10 mouse cellular contexts compared by ENCODE assay signal in the genomic region with DNA sequence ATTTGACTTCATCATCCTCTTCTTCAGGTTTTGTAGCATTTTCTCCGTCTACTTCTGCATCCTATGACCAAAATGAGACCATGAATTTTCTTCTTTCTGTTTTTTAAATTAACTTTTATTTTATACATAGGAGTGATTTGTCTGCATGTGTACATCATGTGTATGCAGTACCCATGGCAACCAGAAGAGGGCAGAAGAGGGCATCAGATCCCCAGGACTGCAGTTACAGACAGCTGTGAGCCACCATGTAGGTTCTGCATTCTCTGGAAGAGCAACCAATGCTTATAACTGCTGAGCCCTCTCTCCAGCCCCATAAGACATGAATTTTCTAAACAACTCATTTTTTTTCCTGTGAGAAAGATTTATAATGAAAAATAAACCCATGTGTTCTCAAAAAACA. TPM values are rescaled to one million over a fixed set of nuclear protein-coding genes. Genes with fewer than 3 reads are reported as not detected.
DNase-seq lines count a peak whose midpoint lies in the region; ATAC-seq and TF ChIP-seq lines count a peak whose summit lies in the region.
"Had no signal": no experiment of that assay in that cellular context is flagged by ENCODE, and none has a peak within 500 bp of the region (broad histone marks: within the 10 kb centered on the region; RNA-seq: fewer than 3 reads in every experiment).

No protein-coding gene starts in this region.

- H3K36me3 ChIP-seq in kidney, postnatal 0 days (ENCODE audit: insufficient read depth, low read length): no peaks in the 10 kb centered on the region
- H3K36me3 ChIP-seq in kidney, embryonic 16.5 days (ENCODE audit: insufficient read depth, low read length): no peaks in the 10 kb centered on the region
- no peaks in the 10 kb centered on the region for H3K36me3 ChIP-seq in lung, postnatal 0 days (ENCODE audit: insufficient read depth, low read length)
- H3K36me3 ChIP-seq: heart, embryonic 13.5 days had no signal

- ATAC-seq in kidney, postnatal 0 days (replicated peaks; ENCODE audit: low FRiP score, low read depth): no peak
- no peak for ATAC-seq in kidney, embryonic 16.5 days (ENCODE audit: low FRiP score, low TSS enrichment)
- ATAC-seq in lung, postnatal 0 days: no peak

- H3K4me3 ChIP-seq in kidney, postnatal 0 days (replicated peaks; ENCODE audit: low read depth, low read length): no peak overlapping the region
- no peak overlapping the region for H3K4me3 ChIP-seq in kidney, embryonic 16.5 days (ENCODE audit: low read length)
- H3K4me3 ChIP-seq in lung, postnatal 0 days (ENCODE audit: low read depth, low read length): no peak overlapping the region
- H3K4me3 ChIP-seq: heart, embryonic 13.5 days had no signal

- TF ChIP-seq EP300 in lung, postnatal 0 days (IDR thresholded peaks at IDR 0.05): no peak

- no peak overlapping the region for H3K4me2 ChIP-seq in kidney, postnatal 0 days (ENCODE audit: low read length)
- H3K4me2 ChIP-seq in kidney, embryonic 16.5 days (replicated peaks; ENCODE audit: low read depth, low read length): no peak overlapping the region
- no peak overlapping the region for H3K4me2 ChIP-seq in lung, postnatal 0 days (replicated peaks; ENCODE audit: low read depth, low read length)
- H3K4me2 ChIP-seq: heart, embryonic 13.5 days had no signal

- no peaks in the 10 kb centered on the region for H3K4me1 ChIP-seq in kidney, postnatal 0 days (replicated peaks; ENCODE audit: insufficient read depth, low read length)
- no peaks in the 10 kb centered on the region for H3K4me1 ChIP-seq in kidney, embryonic 16.5 days (ENCODE audit: insufficient read depth, low read length)
- H3K4me1 ChIP-seq in lung, postnatal 0 days (ENCODE audit: insufficient read depth, low read depth, low read length): no peaks in the 10 kb centered on the region
- H3K4me1 ChIP-seq: heart, embryonic 13.5 days had no signal

- peak; percentile 75 for TF ChIP-seq CTCF in kidney, postnatal 0 days (IDR thresholded peaks at IDR 0.05; ENCODE audit: low read depth)
- TF ChIP-seq CTCF in lung, postnatal 0 days (IDR thresholded peaks at IDR 0.05): peak; percentile 69

- H3K27ac ChIP-seq in kidney, postnatal 0 days: no peak overlapping the region
- no peak overlapping the region for H3K27ac ChIP-seq in kidney, embryonic 16.5 days (ENCODE audit: low read length)
- no peak overlapping the region for H3K27ac ChIP-seq in lung, postnatal 0 days (ENCODE audit: low read length)
- H3K27ac ChIP-seq: heart, embryonic 13.5 days; macrophage had no signal

- DNase-seq in adrenal gland, adult 2 months: peak; percentile 16
- no peak for DNase-seq in adrenal gland, adult 8-10 months
- DNase-seq in kidney, postnatal 0 days (ENCODE audit: low spot score): peak; percentile 33
- peak; percentile 83 for DNase-seq in ES-CJ7 (ENCODE audit: low read depth, low spot score)
- DNase-seq in embryo, embryonic 11 days: peak; percentile 36
- peak; percentile 7 for DNase-seq in lung, postnatal 0 days (ENCODE audit: low spot score)
- DNase-seq in testis, postnatal 14 days (ENCODE audit: low spot score): peak; percentile 56

- H3K9me3 ChIP-seq in kidney, postnatal 0 days (replicated peaks; ENCODE audit: low read length): no peaks in the 10 kb centered on the region
- no peaks in the 10 kb centered on the region for H3K9me3 ChIP-seq in kidney, embryonic 16.5 days (ENCODE audit: low read length)
- no peaks in the 10 kb centered on the region for H3K9me3 ChIP-seq in lung, postnatal 0 days (ENCODE audit: low read length)
- H3K9me3 ChIP-seq: heart, embryonic 13.5 days had no signal

- H3K27me3 ChIP-seq in kidney, postnatal 0 days (ENCODE audit: insufficient read depth, low read length): no peaks in the 10 kb centered on the region
- H3K27me3 ChIP-seq in kidney, embryonic 16.5 days (ENCODE audit: insufficient read depth, low read length): no peaks in the 10 kb centered on the region
- no peaks in the 10 kb centered on the region for H3K27me3 ChIP-seq in lung, postnatal 0 days (replicated peaks; ENCODE audit: insufficient read depth, low read length)
- H3K27me3 ChIP-seq: heart, embryonic 13.5 days had no signal

- no peak overlapping the region for H3K9ac ChIP-seq in kidney, postnatal 0 days (ENCODE audit: low read depth, low read length)
- no peak overlapping the region for H3K9ac ChIP-seq in kidney, embryonic 16.5 days (replicated peaks; ENCODE audit: low read length)
- no peak overlapping the region for H3K9ac ChIP-seq in lung, postnatal 0 days (replicated peaks; ENCODE audit: low read depth)
- H3K9ac ChIP-seq: heart, embryonic 13.5 days had no signal

- WGBS in kidney, postnatal 0 days: 58% methylated on average over 1 of the region's 1 CpGs
- 53% methylated on average over 1 of the region's 1 CpGs for WGBS in kidney, embryonic 16.5 days
- 53% methylated on average over 1 of the region's 1 CpGs for WGBS in lung, postnatal 0 days

RNA-seq across cellular contexts. Expression of gene Psmc2, which starts 28.9 kb away (rescaled TPM):
- 100 to 1,000 TPM; 136 to 146 TPM for total RNA-seq in adrenal gland, adult 2 months (2021)
- polyA plus RNA-seq in adrenal gland, adult 2 months (2012; rRNA removed): 7.7 and 8.2 TPM in 2 replicates
- 100 to 1,000 TPM; 127 to 153 (median 141) TPM for total RNA-seq in adrenal gland, adult 8-10 months (2022)
- polyA plus RNA-seq in kidney, postnatal 0 days (2015; fragmentation: Nextera tagmentation; extraction: Ambion mirVana): 157 and 171 TPM in 2 replicates
- polyA plus RNA-seq in kidney, embryonic 16.5 days (2015; fragmentation: Nextera tagmentation; extraction: Ambion mirVana): 180 and 195 TPM in 2 replicates
- polyA plus RNA-seq in lung, postnatal 0 days (2015; fragmentation: Nextera tagmentation; extraction: Ambion mirVana): 105 and 108 TPM in 2 replicates

RNA-seq across cellular contexts. Expression of gene Dnajc2, which starts 28.9 kb away (rescaled TPM):
- 10 to 100 TPM; 27.6 to 33.5 TPM for total RNA-seq in adrenal gland, adult 2 months (2021)
- 36.7 and 42.7 TPM in 2 replicates for polyA plus RNA-seq in adrenal gland, adult 2 months (2012; rRNA removed)
- total RNA-seq in adrenal gland, adult 8-10 months (2022): 10 to 100 TPM; 25.4 to 31.8 (median 30.2) TPM
- 73.9 and 77.8 TPM in 2 replicates for polyA plus RNA-seq in kidney, postnatal 0 days (2015; fragmentation: Nextera tagmentation; extraction: Ambion mirVana)
- polyA plus RNA-seq in kidney, embryonic 16.5 days (2015; fragmentation: Nextera tagmentation; extraction: Ambion mirVana): 58.2 and 67.2 TPM in 2 replicates
- 34.2 and 35.4 TPM in 2 replicates for polyA plus RNA-seq in lung, postnatal 0 days (2015; fragmentation: Nextera tagmentation; extraction: Ambion mirVana)

RNA-seq across cellular contexts. Expression of gene Slc26a5, which starts 51.4 kb away (rescaled TPM):
- under 1 TPM in 1 of 2 experiments, not detected in 1; 0.14 TPM for total RNA-seq in adrenal gland, adult 2 months (2021)
- not detected in 2 replicates for polyA plus RNA-seq in adrenal gland, adult 2 months (2012; rRNA removed)
- not detected for total RNA-seq in adrenal gland, adult 8-10 months (2022)
- not detected in 2 replicates for polyA plus RNA-seq in kidney, postnatal 0 days (2015; fragmentation: Nextera tagmentation; extraction: Ambion mirVana)
- polyA plus RNA-seq in kidney, embryonic 16.5 days (2015; fragmentation: Nextera tagmentation; extraction: Ambion mirVana): 0.08 TPM in 1 of 2 replicates, not detected in the other
- polyA plus RNA-seq in lung, postnatal 0 days (2015; fragmentation: Nextera tagmentation; extraction: Ambion mirVana): not detected in 2 replicates
- polyA plus RNA-seq: heart, embryonic 13.5 days; macrophage had no signal

Comparison
In these comparisons a context has a peak if more than half of its experiments do, and no peak if none do; other contexts are left out.
1. RNA of gene Psmc2, which starts 28.9 kb away (polyA plus RNA-seq): 180 to 195 TPM in kidney, embryonic 16.5 days, 157 to 171 TPM in kidney, postnatal 0 days and 105 to 108 TPM in lung, postnatal 0 days; 7.7 to 8.2 TPM in adrenal gland, adult 2 months; every median in the first group is over 10 times any median in the second.